Mouse (Mus musculus) E14TG2a.4 (cell line): ENCODE data around the gene Nop53.

Experiments used
- H3K27me3 ChIP-seq: 2 replicates; pipeline ENCODE4 v1.6.1; 2014; ENCODE audit warnings: low read length, control low read depth; ENCODE audit not compliant: insufficient read depth
- H3K36me3 ChIP-seq: 2 replicates; pipeline ENCODE4 v1.6.1; 2014; ENCODE audit warnings: low read length, control low read depth; ENCODE audit not compliant: insufficient read depth
- H3K4me1 ChIP-seq: replicated peaks from 2 replicates; pipeline ENCODE4 v1.6.1; 2014; ENCODE audit warnings: low read depth, low read length, control low read depth
- H3K4me3 ChIP-seq: replicated peaks from 2 replicates; pipeline ENCODE4 v1.5.1; 2014; ENCODE audit warnings: mild to moderate bottlenecking, low read length
- H3K9me3 ChIP-seq: 2 replicates; pipeline ENCODE4 v1.6.1; 2014; ENCODE audit warnings: low read length, control low read depth
- CTCF ChIP-seq: conservative IDR thresholded peaks from 2 replicates; pipeline ENCODE4 v1.5.1; 2014; ENCODE audit warnings: low read length
- NANOG ChIP-seq: IDR thresholded peaks from 2 replicates; pipeline ENCODE4 v1.6.1; 2014; ENCODE audit warnings: borderline replicate concordance, low read length, mixed read lengths
- POU5F1 ChIP-seq: IDR thresholded peaks from 2 replicates; pipeline ENCODE4 v1.6.1; 2014; ENCODE audit warnings: low read length, borderline replicate concordance

Gene Nop53

GRCm38 (mm10) chr7:15945721-15946536 lies at the start of gene Nop53:
TSS of gene Nop53 (minus strand) at chr7:15946074.
- H3K27me3 ChIP-seq: peaks cover 20% of the 10 kb centered on the region
- H3K4me3 ChIP-seq: peak within 1 kb of the TSS; percentile 95
- H3K9me3 ChIP-seq: no peaks in the 10 kb centered on the region
- H3K4me1 ChIP-seq: peaks cover 87% of the 10 kb centered on the region
- TF ChIP-seq CTCF (no peak), POU5F1 (no peak), NANOG (no peak)
- peaks cover 41% of the 10 kb centered on the region for H3K36me3 ChIP-seq

- TF ChIP-seq POU5F1 (no peak), CTCF (no peak), NANOG (no peak)
- Histone ChIP-seq H3K36me3 (peaks cover 71% of the 10 kb centered on the region), H3K4me1 (peaks cover 44% of the 10 kb centered on the region), H3K9me3 (no peaks in the 10 kb centered on the region), H3K4me3 (no peak overlapping the region), H3K27me3 (no peaks in the 10 kb centered on the region)
Measured at GRCm38 (mm10) chr7:15993789-15994188, 47.9 kb upstream of the Nop53 start.

- Histone ChIP-seq H3K4me1 (peaks cover 47% of the 10 kb centered on the region), H3K4me3 (no peak overlapping the region), H3K27me3 (no peaks in the 10 kb centered on the region), H3K9me3 (no peaks in the 10 kb centered on the region), H3K36me3 (peaks cover 78% of the 10 kb centered on the region)
- TF ChIP-seq CTCF: no peak
- TF ChIP-seq NANOG: no peak
- TF ChIP-seq POU5F1: no peak
Measured at GRCm38 (mm10) chr7:15993152-15993551, 47.3 kb upstream of the Nop53 start.

- no peaks in the 10 kb centered on the region for H3K9me3 ChIP-seq
- H3K4me1 ChIP-seq: peaks cover 48% of the 10 kb centered on the region
- no peak for TF ChIP-seq POU5F1
- TF ChIP-seq CTCF: no peak
- no peak for TF ChIP-seq NANOG
- H3K27me3 ChIP-seq: no peaks in the 10 kb centered on the region
- no peak overlapping the region for H3K4me3 ChIP-seq
- peaks cover 78% of the 10 kb centered on the region for H3K36me3 ChIP-seq
Measured at GRCm38 (mm10) chr7:15991764-15992163, 45.9 kb upstream of the Nop53 start.

GRCm38 (mm10) chr7:15987661-15988356 lies 41.9 kb upstream of the Nop53 start:
- H3K9me3 ChIP-seq: no peaks in the 10 kb centered on the region
- TF ChIP-seq CTCF (no peak), NANOG (no peak), POU5F1 (no peak)
- no peaks in the 10 kb centered on the region for H3K27me3 ChIP-seq
- H3K36me3 ChIP-seq: peaks cover 64% of the 10 kb centered on the region
- H3K4me1 ChIP-seq: peaks cover 55% of the 10 kb centered on the region
- peak overlapping the region; percentile 63; the same call in 1 of the 2 replicates for H3K4me3 ChIP-seq

- TF ChIP-seq CTCF: peak; percentile 76
- no peak for TF ChIP-seq POU5F1
- H3K36me3 ChIP-seq: peaks cover 65% of the 10 kb centered on the region
- H3K4me3 ChIP-seq: no peak overlapping the region
- H3K27me3 ChIP-seq: no peaks in the 10 kb centered on the region
- H3K9me3 ChIP-seq: peaks cover 9% of the 10 kb centered on the region
- peaks cover 80% of the 10 kb centered on the region for H3K4me1 ChIP-seq
Measured at GRCm38 (mm10) chr7:15982729-15983407, 37.0 kb upstream of the Nop53 start.

- peaks cover 80% of the 10 kb centered on the region for H3K4me1 ChIP-seq
- no peaks in the 10 kb centered on the region for H3K27me3 ChIP-seq
- H3K36me3 ChIP-seq: peaks cover 68% of the 10 kb centered on the region
- H3K4me3 ChIP-seq: no peak overlapping the region
- peaks cover 9% of the 10 kb centered on the region for H3K9me3 ChIP-seq
- no peak for TF ChIP-seq POU5F1
- TF ChIP-seq CTCF: no peak
Measured at GRCm38 (mm10) chr7:15981538-15981937, 35.7 kb upstream of the Nop53 start.

- H3K27me3 ChIP-seq: no peaks in the 10 kb centered on the region
- no peak for TF ChIP-seq CTCF
- no peak for TF ChIP-seq NANOG
- no peak for TF ChIP-seq POU5F1
- H3K4me3 ChIP-seq: no peak overlapping the region
- peaks cover 9% of the 10 kb centered on the region for H3K9me3 ChIP-seq
- peaks cover 68% of the 10 kb centered on the region for H3K36me3 ChIP-seq
- H3K4me1 ChIP-seq: peaks cover 80% of the 10 kb centered on the region
Measured at GRCm38 (mm10) chr7:15980246-15980645, 34.4 kb upstream of the Nop53 start.
